Mouse (Mus musculus) stomach, postnatal 0 days (tissue): ENCODE data around the gene Ces2f. TPM values are rescaled to one million over a fixed set of nuclear protein-coding genes. Genes with fewer than 3 reads are reported as not detected.
"Not testable (repeated sequence)": the region's sequence is repeated elsewhere in the genome, so short reads cannot be mapped to it uniquely, and the experiment has no call there.

Source experiments
- ATAC-seq: fragments of 200-750 bp; cut with Nextera tagmentation; 2 replicates; pipeline ENCODE4 v1.8.0; 2017; ENCODE audit not compliant: low FRiP score, low TSS enrichment
- DNase-seq: peaks from one replicate; pipeline ENCODE4 v3.0.0-alpha.2; 2016; ENCODE audit warnings: low spot score
- H3K27ac ChIP-seq: fragments of 300-500 bp; sonication (generic); replicated peaks from 2 replicates; pipeline ENCODE4 v1.5.1; 2014; ENCODE audit warnings: mild to moderate bottlenecking, control low read depth
- H3K27me3 ChIP-seq: fragments of 300-500 bp; sonication (generic); 2 replicates; pipeline ENCODE4 v1.6.1; 2014; ENCODE audit warnings: low read length; ENCODE audit not compliant: control insufficient read depth, insufficient read depth
- H3K36me3 ChIP-seq: fragments of 300-500 bp; sonication (generic); 2 replicates; pipeline ENCODE4 v1.6.1; 2014; ENCODE audit warnings: low read length, mixed read lengths; ENCODE audit not compliant: control insufficient read depth, insufficient read depth
- H3K4me1 ChIP-seq: fragments of 300-500 bp; sonication (generic); replicated peaks from 2 replicates; pipeline ENCODE4 v1.6.1; 2014; ENCODE audit warnings: antibody characterized with exemption; ENCODE audit not compliant: control insufficient read depth, insufficient read depth
- H3K4me2 ChIP-seq: fragments of 300-500 bp; sonication (generic); replicated peaks from 2 replicates; pipeline ENCODE4 v1.6.1; 2014; ENCODE audit warnings: low read depth, mild to moderate bottlenecking, control low read depth, moderate library complexity
- H3K4me3 ChIP-seq: fragments of 300-500 bp; sonication (generic); 2 replicates; pipeline ENCODE4 v1.5.1; 2014; ENCODE audit warnings: low read depth, low read length, control low read depth
- H3K9ac ChIP-seq: fragments of 300-500 bp; sonication (generic); 2 replicates; pipeline ENCODE4 v1.6.1; 2014; ENCODE audit warnings: mild to moderate bottlenecking, low read length, control low read depth, mixed read lengths
- H3K9me3 ChIP-seq: fragments of 300-500 bp; sonication (generic); 2 replicates; pipeline ENCODE4 v1.6.1; 2016; ENCODE audit warnings: low read length; ENCODE audit not compliant: control insufficient read depth
- CTCF ChIP-seq: IDR thresholded peaks from 2 replicates; pipeline ENCODE4 v1.5.1; 2016; ENCODE audit warnings: antibody characterized with exemption, low read depth, mild to moderate bottlenecking, moderate library complexity
- EP300 ChIP-seq: optimal IDR thresholded peaks from 2 replicates; pipeline ENCODE3; 2016; ENCODE audit warnings: antibody characterized with exemption
- WGBS: fragments of 180-500 bp; shearing (Covaris S2); extraction: QIAGEN DNeasy Blood & Tissue Kit; methylation state at CpG from one replicate; pipeline ENCODE4 v1.1.7; 2014; 5-methylcytosine and 5-hydroxymethylcytosine counted together
- polyA plus RNA-seq: library from polyadenylated mRNA; unstranded; fragments of >200 nt; fragmentation: Nextera tagmentation; extraction: Ambion mirVana; gene quantifications from 2 replicates; pipeline ENCODE4 v1.2.1, GENCODE M21; 2015

The Ces2f gene
- polyA plus RNA-seq = 2.6 and 3.3 TPM in 2 replicates

GRCm38 (mm10) chr8:104947056-104947455 is at the start of gene Ces2f:
TSS of gene Ces2f (plus strand) at chr8:104947356.
- H3K4me3 ChIP-seq = no peak within 1 kb of the TSS
- ATAC-seq (no peak), DNase-seq (no peak)
- H3K27ac ChIP-seq = no peak within 1 kb of the TSS
- no peak within 1 kb of the TSS for H3K9ac ChIP-seq
- TF ChIP-seq CTCF (no peak), EP300 (no peak)
- H3K36me3 ChIP-seq = no peaks in the 10 kb centered on the region
- H3K9me3 ChIP-seq = no peaks in the 10 kb centered on the region
- H3K4me2 ChIP-seq = no peak within 1 kb of the TSS
- 55% methylated on average over 4 of the region's 4 CpGs for WGBS
- no peaks in the 10 kb centered on the region for H3K27me3 ChIP-seq
- no peaks in the 10 kb centered on the region for H3K4me1 ChIP-seq

- WGBS = 79% methylated on average over 2 of the region's 2 CpGs
- ATAC-seq = no peak
- Histone ChIP-seq H3K27me3 (no peaks in the 10 kb centered on the region), H3K4me1 (no peaks in the 10 kb centered on the region), H3K4me3 (no peak overlapping the region), H3K9ac (no peak overlapping the region), H3K36me3 (no peaks in the 10 kb centered on the region), H3K9me3 (no peaks in the 10 kb centered on the region), H3K4me2 (no peak overlapping the region), H3K27ac (no peak overlapping the region)
- DNase-seq = no peak
- no peak for TF ChIP-seq EP300
- TF ChIP-seq CTCF = peak; percentile 46
Observed at GRCm38 (mm10) chr8:104901746-104902145, 45.4 kb upstream of the Ces2f start.

- H3K4me3 ChIP-seq = no peak overlapping the region
- no peaks in the 10 kb centered on the region for H3K27me3 ChIP-seq
- H3K4me2 ChIP-seq = no peak overlapping the region
- TF ChIP-seq CTCF (no peak), EP300 (no peak)
- no peaks in the 10 kb centered on the region for H3K36me3 ChIP-seq
- no peak overlapping the region for H3K27ac ChIP-seq
- ATAC-seq (no peak), DNase-seq (no peak)
- 44% methylated on average over 1 of the region's 1 CpGs for WGBS
- H3K9me3 ChIP-seq = no peaks in the 10 kb centered on the region
- no peaks in the 10 kb centered on the region for H3K4me1 ChIP-seq
- no peak overlapping the region for H3K9ac ChIP-seq
Observed at GRCm38 (mm10) chr8:104907111-104907510, 40.0 kb upstream of the Ces2f start.

- H3K27ac ChIP-seq, ATAC-seq, H3K27me3 ChIP-seq, H3K4me2 ChIP-seq, H3K9ac ChIP-seq, H3K4me1 ChIP-seq, DNase-seq, H3K9me3 ChIP-seq, H3K4me3 ChIP-seq, H3K36me3 ChIP-seq: not testable (repeated sequence)
- 71% methylated on average over 1 of the region's 1 CpGs for WGBS
Observed at GRCm38 (mm10) chr8:104909021-104909420, 38.1 kb upstream of the Ces2f start.

- not testable (repeated sequence) for H3K4me2 ChIP-seq, DNase-seq, H3K9ac ChIP-seq, H3K9me3 ChIP-seq, H3K27me3 ChIP-seq, ATAC-seq, H3K4me3 ChIP-seq, H3K4me1 ChIP-seq, H3K27ac ChIP-seq, H3K36me3 ChIP-seq
- 93% methylated on average over 10 of the region's 10 CpGs for WGBS
Observed at GRCm38 (mm10) chr8:104909651-104910050, 37.5 kb upstream of the Ces2f start.

GRCm38 (mm10) chr8:104925972-104926596 is 21.1 kb upstream of the Ces2f start, which contains the start of gene Ces2e:
TSS of gene Ces2e (plus strand) at chr8:104926260.
- no peaks in the 10 kb centered on the region for H3K4me1 ChIP-seq
- H3K27ac ChIP-seq = peak within 1 kb of the TSS; percentile 30
- ATAC-seq (no peak), DNase-seq (no peak)
- H3K36me3 ChIP-seq = no peaks in the 10 kb centered on the region
- H3K27me3 ChIP-seq = no peaks in the 10 kb centered on the region
- H3K4me2 ChIP-seq = no peak within 1 kb of the TSS
- 49% methylated on average over 5 of the region's 5 CpGs for WGBS
- H3K9ac ChIP-seq = no peak within 1 kb of the TSS
- H3K4me3 ChIP-seq = no peak within 1 kb of the TSS
- TF ChIP-seq CTCF (no peak), EP300 (no peak)
- no peaks in the 10 kb centered on the region for H3K9me3 ChIP-seq
